Mouse (Mus musculus): ENCODE measurements around the gene Tesc. TPM values are rescaled to one million over a fixed set of nuclear protein-coding genes. Genes with fewer than 3 reads are reported as not detected.

Gene Tesc
- polyA plus RNA-seq, 1 experiment: 0.13 TPM

GRCm38 (mm10) chr5:118099069-118099869 lies 71.7 kb downstream of the Tesc start:
- H3K4me1 ChIP-seq (ENCODE audit: control insufficient read depth): no peaks in the 10 kb centered on the region
- no peaks in the 10 kb centered on the region for H3K9me3 ChIP-seq (ENCODE audit: control insufficient read depth, low read length)
- TF ChIP-seq TAL1 (IDR thresholded peaks at IDR 0.05; ENCODE audit: low read length) (no peak), GATA1 (IDR thresholded peaks at IDR 0.05; ENCODE audit: low read length) (no peak)
- H3K27me3 ChIP-seq (ENCODE audit: control insufficient read depth): no peaks in the 10 kb centered on the region
- H3K4me3 ChIP-seq (replicated peaks): no peak overlapping the region
- H3K36me3 ChIP-seq (ENCODE audit: control insufficient read depth): peaks cover 48% of the 10 kb centered on the region

GRCm38 (mm10) chr5:118099870-118100478 lies 72.4 kb downstream of the Tesc start:
- Histone ChIP-seq H3K36me3 (ENCODE audit: control insufficient read depth) (peaks cover 41% of the 10 kb centered on the region), H3K4me1 (ENCODE audit: control insufficient read depth) (no peaks in the 10 kb centered on the region), H3K9me3 (ENCODE audit: control insufficient read depth, low read length) (no peaks in the 10 kb centered on the region), H3K27me3 (ENCODE audit: control insufficient read depth) (no peaks in the 10 kb centered on the region), H3K4me3 (replicated peaks) (no peak overlapping the region)
- TF ChIP-seq GATA1 (IDR thresholded peaks at IDR 0.05; ENCODE audit: low read length) (no peak), TAL1 (IDR thresholded peaks at IDR 0.05; ENCODE audit: low read length) (no peak)

- TF ChIP-seq GATA1 (IDR thresholded peaks at IDR 0.05; ENCODE audit: low read length) (no peak), TAL1 (IDR thresholded peaks at IDR 0.05; ENCODE audit: low read length) (no peak)
- Histone ChIP-seq H3K4me3 (replicated peaks) (no peak overlapping the region), H3K4me1 (ENCODE audit: control insufficient read depth) (no peaks in the 10 kb centered on the region), H3K36me3 (ENCODE audit: control insufficient read depth) (peaks cover 53% of the 10 kb centered on the region), H3K27me3 (ENCODE audit: control insufficient read depth) (no peaks in the 10 kb centered on the region), H3K9me3 (ENCODE audit: control insufficient read depth, low read length) (no peaks in the 10 kb centered on the region)
These were observed 78.0 kb downstream of the Tesc start for GRCm38 (mm10) chr5:118105536-118105935.

- Histone ChIP-seq H3K9me3 (ENCODE audit: control insufficient read depth, low read length) (no peaks in the 10 kb centered on the region), H3K36me3 (ENCODE audit: control insufficient read depth) (peaks cover 60% of the 10 kb centered on the region), H3K27me3 (ENCODE audit: control insufficient read depth) (no peaks in the 10 kb centered on the region), H3K4me1 (ENCODE audit: control insufficient read depth) (no peaks in the 10 kb centered on the region), H3K4me3 (replicated peaks) (no peak overlapping the region)
- TF ChIP-seq TAL1 (IDR thresholded peaks at IDR 0.05; ENCODE audit: low read length) (no peak), GATA1 (IDR thresholded peaks at IDR 0.05; ENCODE audit: low read length) (no peak)
These were observed 79.1 kb downstream of the Tesc start for GRCm38 (mm10) chr5:118106667-118107066.

DNA sequence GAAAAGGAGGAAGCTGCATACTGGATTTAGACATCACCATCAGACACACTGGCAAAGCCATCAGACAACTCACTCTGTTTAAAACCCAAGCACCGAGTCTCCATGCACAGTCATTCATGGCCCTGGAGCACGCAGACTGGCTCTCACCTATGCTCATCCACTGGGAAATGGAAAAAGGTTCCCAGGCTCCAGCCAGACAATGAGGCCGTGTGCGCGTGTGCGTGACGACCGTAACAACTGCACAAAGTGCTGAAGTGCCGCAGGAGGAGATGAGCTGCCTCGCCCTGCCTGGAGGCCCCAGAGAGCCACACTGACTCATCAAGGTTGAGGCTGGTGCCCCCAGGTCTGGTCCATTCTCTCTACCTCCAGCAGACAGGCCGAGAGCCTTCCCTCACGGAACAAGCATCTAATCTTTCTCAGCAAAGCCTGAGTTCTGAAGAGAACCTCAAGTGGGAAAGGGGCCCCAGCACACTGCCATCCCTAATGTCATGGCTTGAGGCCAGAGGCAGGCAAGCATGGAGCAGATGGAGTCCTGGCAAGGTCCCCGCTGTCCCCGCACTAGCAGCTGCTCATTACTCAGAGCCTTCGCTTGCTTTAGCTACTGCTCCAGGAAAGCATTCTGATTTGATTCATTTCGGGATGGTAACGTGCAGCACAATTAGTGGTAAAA lies 80.7 kb downstream of the Tesc start:
- Histone ChIP-seq H3K36me3 (ENCODE audit: control insufficient read depth) (peaks cover 71% of the 10 kb centered on the region), H3K4me3 (replicated peaks) (no peak overlapping the region), H3K9me3 (ENCODE audit: control insufficient read depth, low read length) (no peaks in the 10 kb centered on the region), H3K27me3 (ENCODE audit: control insufficient read depth) (no peaks in the 10 kb centered on the region), H3K4me1 (ENCODE audit: control insufficient read depth) (no peaks in the 10 kb centered on the region)
- no peak for TF ChIP-seq GATA1 (IDR thresholded peaks at IDR 0.05; ENCODE audit: low read length)
- no peak for TF ChIP-seq TAL1 (IDR thresholded peaks at IDR 0.05; ENCODE audit: low read length)

DNA sequence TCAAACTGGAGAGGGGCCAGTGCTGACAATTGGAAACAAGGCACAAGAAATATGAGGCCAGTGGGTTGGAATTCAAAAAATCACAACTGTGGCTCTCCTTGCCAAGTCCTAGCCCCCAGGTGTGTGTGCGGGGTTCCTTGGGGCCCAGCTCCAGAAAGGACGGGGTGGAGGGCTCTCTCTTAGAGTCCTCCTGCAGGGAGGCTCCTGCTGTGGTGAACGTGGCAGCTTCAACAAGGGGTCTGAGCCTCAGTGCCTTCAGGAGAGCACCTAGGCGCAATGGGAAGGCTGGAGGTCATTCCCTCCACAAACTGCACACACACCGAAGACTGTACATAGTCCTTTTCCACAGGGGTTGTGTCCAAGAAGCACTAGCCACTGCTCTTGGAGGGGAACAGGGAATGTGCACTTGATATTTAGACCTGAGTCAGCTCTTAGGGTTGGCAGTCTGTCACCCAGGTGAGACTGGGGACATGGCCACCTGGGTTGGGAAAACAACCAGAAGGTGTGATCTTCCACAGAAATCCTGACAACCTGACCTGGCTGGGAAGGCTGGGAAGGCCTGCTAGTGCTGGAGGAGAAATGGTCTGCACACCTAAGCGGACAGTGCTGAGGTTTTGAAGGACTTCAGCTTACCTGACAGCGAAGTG lies 81.4 kb downstream of the Tesc start:
- no peak overlapping the region for H3K4me3 ChIP-seq (replicated peaks)
- H3K9me3 ChIP-seq (ENCODE audit: control insufficient read depth, low read length): no peaks in the 10 kb centered on the region
- TF ChIP-seq GATA1 (IDR thresholded peaks at IDR 0.05; ENCODE audit: low read length) (no peak), TAL1 (IDR thresholded peaks at IDR 0.05; ENCODE audit: low read length) (no peak)
- H3K4me1 ChIP-seq (ENCODE audit: control insufficient read depth): no peaks in the 10 kb centered on the region
- H3K27me3 ChIP-seq (ENCODE audit: control insufficient read depth): no peaks in the 10 kb centered on the region
- peaks cover 74% of the 10 kb centered on the region for H3K36me3 ChIP-seq (ENCODE audit: control insufficient read depth)

Other genes with a start within 250 kb of the Tesc start
- not detected in 2 replicates for gene Nos1, start 246.7 kb upstream of the Tesc start, polyA plus RNA-seq (2012)
- 0.06 and 0.09 TPM in 2 replicates for gene Fbxo21, start 51.0 kb upstream of the Tesc start, polyA plus RNA-seq (2012)
- gene Fbxw8, start 127.7 kb downstream of the Tesc start, polyA plus RNA-seq (2012): 1.4 and 1.6 TPM in 2 replicates
- not detected in 2 replicates for gene Hrk, start 136.9 kb downstream of the Tesc start, polyA plus RNA-seq (2012)
- not detected in 2 replicates for gene Rnft2, start 217.4 kb downstream of the Tesc start, polyA plus RNA-seq (2012)
- gene 2410131K14Rik, start 217.5 kb downstream of the Tesc start, polyA plus RNA-seq (2012): 0.01 TPM in 1 of 2 replicates, not detected in the other

Data from erythroblast, embryonic 14.5 days (primary cell).